Mouse (Mus musculus) midbrain, embryonic 16.5 days (tissue): ENCODE measurements at regions not wholly inside any gene's neighbourhood (a gene's known extent, or its start where the extent isn't known, plus 50 kb on each side); places are given as distances from the start of the nearest gene placed in this dataset.

Source experiments
- ATAC-seq: fragments of 200-750 bp; cut with Nextera tagmentation; 2 replicates; pipeline ENCODE4 v1.8.0; 2017; ENCODE audit warnings: moderate TSS enrichment
- H3K27ac ChIP-seq: fragments of 300-500 bp; sonication (generic); 2 replicates; pipeline ENCODE4 v1.5.1; 2014; ENCODE audit warnings: mild to moderate bottlenecking, low read length, mixed read lengths
- H3K27me3 ChIP-seq: fragments of 300-500 bp; sonication (generic); 2 replicates; pipeline ENCODE4 v1.6.1; 2014; ENCODE audit warnings: low read depth, low read length, mixed read lengths; ENCODE audit not compliant: control insufficient read depth, insufficient read depth
- H3K36me3 ChIP-seq: fragments of 300-500 bp; sonication (generic); 2 replicates; pipeline ENCODE4 v1.6.1; 2014; ENCODE audit warnings: mild to moderate bottlenecking, low read length, moderate library complexity, mixed read lengths; ENCODE audit not compliant: control insufficient read depth, insufficient read depth
- H3K4me1 ChIP-seq: fragments of 300-500 bp; sonication (generic); 2 replicates; pipeline ENCODE4 v1.6.1; 2014; ENCODE audit warnings: mild to moderate bottlenecking, low read length, mixed read lengths; ENCODE audit not compliant: control insufficient read depth, insufficient read depth
- H3K4me2 ChIP-seq: fragments of 300-500 bp; sonication (generic); 2 replicates; pipeline ENCODE4 v1.6.1; 2014; ENCODE audit warnings: mild to moderate bottlenecking, low read length, mixed read lengths
- H3K4me3 ChIP-seq: fragments of 300-500 bp; sonication (generic); 2 replicates; pipeline ENCODE4 v1.5.1; 2014; ENCODE audit warnings: low read depth, mild to moderate bottlenecking, low read length, moderate library complexity, mixed read lengths
- H3K9ac ChIP-seq: fragments of 300-500 bp; sonication (generic); 2 replicates; pipeline ENCODE4 v1.6.1; 2014; ENCODE audit warnings: low read depth, low read length, mixed read lengths
- H3K9me3 ChIP-seq: fragments of 300-500 bp; sonication (generic); replicated peaks from 2 replicates; pipeline ENCODE4 v1.6.1; 2014; ENCODE audit warnings: mild to moderate bottlenecking, low read length, mixed read lengths; ENCODE audit not compliant: control insufficient read depth, poor library complexity, severe bottlenecking
- WGBS: fragments of 180-500 bp; shearing (Covaris S2); extraction: QIAGEN DNeasy Blood & Tissue Kit; methylation state at CpG from one replicate; pipeline ENCODE4 v1.1.7; 2014; 5-methylcytosine and 5-hydroxymethylcytosine counted together

DNA sequence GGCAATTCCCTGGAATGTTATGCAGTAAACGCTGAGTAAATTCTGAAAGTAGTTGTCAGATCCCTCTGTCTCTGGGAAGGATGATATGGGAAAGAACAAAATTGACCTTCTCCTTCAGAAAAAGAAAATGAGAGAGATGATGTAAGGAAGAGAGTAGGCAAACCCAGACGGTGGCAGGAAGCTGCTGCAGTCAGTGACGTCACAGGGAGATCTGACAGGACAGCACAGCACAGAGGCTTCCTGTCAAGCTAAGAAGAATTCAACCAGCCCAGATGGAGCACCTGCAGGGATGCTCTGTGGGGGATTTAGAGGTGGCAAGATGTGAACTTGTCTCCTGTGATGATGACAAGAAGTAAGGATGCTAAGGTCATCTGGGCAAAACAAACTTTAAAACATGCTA is 107.7 kb upstream of the Cox10 start:
- 58% methylated on average over 3 of the region's 3 CpGs for WGBS
- H3K27ac ChIP-seq = no peak overlapping the region
- no peak for ATAC-seq

DNA sequence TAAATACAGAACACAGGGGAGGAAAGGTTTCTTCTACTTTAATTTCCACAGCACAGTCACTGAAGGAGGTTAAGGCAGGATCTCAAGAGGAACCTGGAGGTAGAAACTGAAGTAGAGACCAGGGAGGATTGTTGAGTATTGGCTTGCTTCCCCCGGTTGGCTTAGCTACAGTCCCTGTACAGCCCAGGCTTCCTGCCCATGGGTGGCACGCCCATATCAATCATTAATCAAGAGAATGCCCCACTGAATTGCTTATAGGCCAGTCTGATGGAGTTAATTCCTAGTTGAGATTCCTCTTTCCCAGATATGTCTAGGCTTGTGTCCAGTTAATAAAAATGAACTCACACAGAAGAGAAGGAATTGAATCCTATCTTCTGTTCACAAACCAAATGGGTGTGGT is 107.3 kb upstream of the Cox10 start:
- WGBS = 84% methylated on average over 2 of the region's 2 CpGs
- Histone ChIP-seq H3K4me1 (no peaks in the 10 kb centered on the region), H3K36me3 (no peaks in the 10 kb centered on the region), H3K4me3 (no peak overlapping the region), H3K4me2 (no peak overlapping the region), H3K9ac (no peak overlapping the region), H3K27ac (no peak overlapping the region), H3K27me3 (no peaks in the 10 kb centered on the region), H3K9me3 (no peaks in the 10 kb centered on the region)
- no peak for ATAC-seq

More for the DNA sequence above, 107.7 kb upstream of the Cox10 start:
- no peaks in the 10 kb centered on the region for H3K27me3 ChIP-seq
- H3K4me3 ChIP-seq = no peak overlapping the region
- no peak overlapping the region for H3K4me2 ChIP-seq
- H3K36me3 ChIP-seq = no peaks in the 10 kb centered on the region
- no peaks in the 10 kb centered on the region for H3K4me1 ChIP-seq
- no peak overlapping the region for H3K9ac ChIP-seq
- no peaks in the 10 kb centered on the region for H3K9me3 ChIP-seq

DNA sequence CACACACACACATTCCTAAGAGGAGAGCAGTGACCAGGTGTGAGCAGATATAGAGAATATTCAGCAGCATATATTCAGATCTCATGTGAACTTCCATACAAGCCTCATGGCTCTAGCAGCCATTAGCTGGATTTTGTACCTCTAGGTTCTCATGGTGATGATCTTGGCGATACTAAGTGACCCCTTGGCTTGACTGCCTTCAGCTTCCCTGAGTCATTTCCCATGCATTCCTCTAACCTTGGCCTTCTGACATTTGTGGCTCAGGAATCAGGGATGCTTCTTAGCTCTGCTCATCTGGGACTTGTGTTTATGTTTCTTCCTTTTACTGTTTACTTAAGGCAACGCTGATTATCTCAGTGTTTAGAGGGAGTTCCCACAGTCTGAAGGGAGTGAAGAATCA is 100.8 kb upstream of the Cox10 start:
- ATAC-seq = no peak

DNA sequence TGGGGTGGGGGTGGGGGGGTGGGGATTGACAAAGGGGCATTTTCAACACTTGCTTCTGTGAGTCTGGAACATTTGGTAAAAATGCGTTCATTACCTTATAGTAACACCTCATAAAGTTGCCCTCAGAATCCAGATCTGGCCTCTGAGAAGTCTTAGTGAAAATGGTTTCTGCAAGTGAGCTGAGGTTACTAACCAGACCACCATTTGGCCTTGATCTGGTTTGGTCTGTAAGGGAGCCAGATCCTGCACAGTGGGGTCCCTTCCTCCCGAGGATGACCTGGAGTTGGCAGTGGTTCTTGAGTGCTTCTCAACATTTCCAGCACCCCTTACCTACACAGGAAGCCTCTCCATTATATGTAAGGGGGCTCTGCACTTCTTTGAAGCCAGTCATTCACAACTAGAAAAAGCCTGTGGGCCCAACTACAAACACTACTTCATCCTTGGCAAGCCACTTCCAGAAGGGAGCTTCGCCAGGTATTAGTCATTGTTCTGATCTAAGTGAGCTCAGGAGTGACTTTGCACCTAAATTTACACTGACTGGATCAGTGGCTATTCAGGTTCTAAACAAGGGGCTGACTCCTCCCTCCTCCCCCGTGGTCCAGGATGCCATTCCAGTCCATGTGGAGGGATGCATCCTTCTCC is 94.3 kb upstream of the Cox10 start:
- Histone ChIP-seq H3K9ac (no peak overlapping the region), H3K9me3 (no peaks in the 10 kb centered on the region), H3K27me3 (no peaks in the 10 kb centered on the region), H3K27ac (no peak overlapping the region), H3K4me1 (no peaks in the 10 kb centered on the region), H3K4me3 (no peak overlapping the region), H3K4me2 (no peak overlapping the region), H3K36me3 (no peaks in the 10 kb centered on the region)
- 75% methylated on average over 4 of the region's 4 CpGs for WGBS
- ATAC-seq = no peak

More for the DNA sequence above, 100.8 kb upstream of the Cox10 start:
- 88% methylated on average over 2 of the region's 2 CpGs for WGBS
- H3K4me1 ChIP-seq = no peaks in the 10 kb centered on the region
- no peaks in the 10 kb centered on the region for H3K36me3 ChIP-seq
- no peak overlapping the region for H3K4me2 ChIP-seq
- no peaks in the 10 kb centered on the region for H3K9me3 ChIP-seq
- no peaks in the 10 kb centered on the region for H3K27me3 ChIP-seq
- H3K9ac ChIP-seq = no peak overlapping the region
- no peak overlapping the region for H3K4me3 ChIP-seq
- no peak overlapping the region for H3K27ac ChIP-seq

DNA sequence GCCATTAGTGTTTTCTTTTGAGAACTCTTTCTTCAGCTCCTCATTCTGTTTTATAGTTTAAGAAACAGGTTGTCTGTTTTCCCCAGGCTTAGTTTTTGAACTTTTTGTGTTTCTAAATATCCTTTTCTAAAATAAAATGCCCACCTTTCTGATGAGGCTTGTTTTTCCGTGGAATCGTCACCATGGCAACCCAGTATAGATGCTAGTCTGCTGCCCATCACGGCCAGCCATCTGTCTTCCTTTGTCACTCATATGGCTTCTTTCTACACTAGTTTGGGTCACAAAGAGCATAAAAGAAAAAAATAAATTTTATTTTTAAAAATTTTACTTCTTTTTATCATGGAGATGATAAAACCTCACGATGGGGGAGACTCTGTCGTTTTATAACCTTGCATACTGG is 93.7 kb upstream of the Cox10 start:
- Histone ChIP-seq H3K9ac (no peak overlapping the region), H3K4me1 (no peaks in the 10 kb centered on the region), H3K27me3 (no peaks in the 10 kb centered on the region), H3K27ac (no peak overlapping the region), H3K4me2 (no peak overlapping the region), H3K4me3 (no peak overlapping the region), H3K36me3 (no peaks in the 10 kb centered on the region), H3K9me3 (no peaks in the 10 kb centered on the region)
- no peak for ATAC-seq
- WGBS = 56% methylated on average over 5 of the region's 5 CpGs

DNA sequence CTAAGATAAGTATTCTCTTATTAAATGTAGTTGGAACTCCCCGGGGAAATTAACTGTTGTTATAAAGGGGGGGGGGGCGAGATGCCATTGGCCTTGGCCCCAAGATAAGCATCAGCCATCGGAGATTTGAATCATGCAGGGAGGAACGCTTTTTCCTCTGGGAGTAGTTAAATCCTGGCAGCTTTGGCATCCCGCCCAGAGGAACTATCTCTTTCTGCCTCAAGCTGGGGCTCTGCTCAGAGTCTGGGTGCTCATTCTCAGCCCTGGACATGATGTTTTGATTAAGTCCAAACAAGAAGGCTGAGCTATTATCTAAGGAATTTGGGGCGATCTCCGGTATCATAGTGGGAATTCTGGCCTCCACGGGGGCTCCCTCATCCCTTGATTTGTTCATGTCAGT is 89.4 kb upstream of the Cox10 start:
- no peak overlapping the region for H3K27ac ChIP-seq
- 57% methylated on average over 8 of the region's 8 CpGs for WGBS
- no peaks in the 10 kb centered on the region for H3K27me3 ChIP-seq
- no peaks in the 10 kb centered on the region for H3K9me3 ChIP-seq
- no peaks in the 10 kb centered on the region for H3K4me1 ChIP-seq
- ATAC-seq = no peak
- H3K4me3 ChIP-seq = no peak overlapping the region
- no peaks in the 10 kb centered on the region for H3K36me3 ChIP-seq
- H3K9ac ChIP-seq = no peak overlapping the region
- no peak overlapping the region for H3K4me2 ChIP-seq

DNA sequence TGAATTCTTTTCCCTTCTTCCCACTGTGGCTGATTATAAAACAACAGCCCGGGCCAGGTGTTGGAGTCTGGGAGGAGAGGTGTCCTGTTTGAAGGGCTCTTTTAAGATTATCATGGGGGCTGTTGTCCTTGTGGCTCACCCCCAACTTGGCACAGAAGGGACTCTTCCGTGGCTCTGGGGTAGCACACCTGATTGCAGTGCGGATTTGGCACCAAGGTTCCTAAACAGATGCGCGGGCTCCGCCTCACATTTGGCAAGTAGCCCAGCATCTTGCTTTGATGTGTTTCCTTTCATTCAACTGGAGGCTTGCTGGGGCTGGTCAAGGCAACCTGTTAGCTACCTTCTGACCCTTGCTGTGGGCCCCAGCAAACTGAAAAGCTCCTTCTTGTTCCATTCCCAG is 85.5 kb upstream of the Cox10 start:
- Histone ChIP-seq H3K27ac (no peak overlapping the region), H3K36me3 (no peaks in the 10 kb centered on the region), H3K4me1 (no peaks in the 10 kb centered on the region), H3K4me2 (no peak overlapping the region), H3K9ac (no peak overlapping the region), H3K9me3 (no peaks in the 10 kb centered on the region), H3K27me3 (no peaks in the 10 kb centered on the region), H3K4me3 (no peak overlapping the region)
- no peak for ATAC-seq
- WGBS = 61% methylated on average over 6 of the region's 6 CpGs

DNA sequence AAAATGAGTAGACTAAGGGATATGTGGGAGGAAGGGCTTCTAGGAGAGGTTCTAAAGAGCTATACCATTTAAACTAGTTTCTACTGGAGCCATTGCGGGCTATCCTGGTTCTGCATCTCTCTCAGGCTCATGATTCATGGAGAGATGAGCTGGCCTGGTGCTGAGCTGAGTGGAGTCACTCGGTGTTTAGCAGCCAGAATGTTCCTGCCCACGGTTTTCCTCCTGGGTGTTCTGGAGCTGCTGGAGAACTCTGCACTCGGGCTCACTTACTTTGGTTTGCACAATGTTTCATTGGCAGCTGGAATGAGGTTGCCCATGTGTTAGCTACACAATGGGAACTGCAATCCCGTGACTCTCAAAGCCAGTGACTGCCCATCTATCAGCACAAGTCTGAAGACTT is 79.0 kb upstream of the Cox10 start:
- ATAC-seq = no peak

DNA sequence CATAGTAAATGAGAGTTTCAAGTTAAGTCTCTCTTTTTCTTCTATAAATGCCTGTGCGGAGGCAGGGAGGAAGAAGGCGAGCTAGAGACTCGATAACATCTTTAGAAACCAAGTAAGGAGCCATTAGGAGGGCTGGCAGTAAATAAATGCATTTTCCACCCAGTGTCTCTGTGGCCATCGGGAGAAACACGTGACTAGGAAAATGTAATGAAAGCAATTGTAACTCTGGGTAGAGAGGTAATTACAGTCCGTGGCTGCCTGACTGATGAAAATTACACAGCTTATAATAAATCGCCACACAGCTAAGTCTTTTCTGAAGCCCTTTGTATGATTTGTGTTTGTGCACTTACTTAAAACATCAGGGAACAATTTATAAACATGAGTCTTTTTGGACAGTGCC is 77.4 kb upstream of the Cox10 start:
- Histone ChIP-seq H3K4me2 (no peak overlapping the region), H3K9me3 (no peaks in the 10 kb centered on the region), H3K4me1 (no peaks in the 10 kb centered on the region), H3K9ac (no peak overlapping the region), H3K27me3 (no peaks in the 10 kb centered on the region), H3K4me3 (no peak overlapping the region), H3K27ac (no peak overlapping the region), H3K36me3 (no peaks in the 10 kb centered on the region)
- no peak for ATAC-seq
- 68% methylated on average over 7 of the region's 7 CpGs for WGBS

More for the DNA sequence above, 79.0 kb upstream of the Cox10 start:
- Histone ChIP-seq H3K36me3 (no peaks in the 10 kb centered on the region), H3K27ac (no peak overlapping the region), H3K9me3 (no peaks in the 10 kb centered on the region), H3K4me1 (no peaks in the 10 kb centered on the region), H3K27me3 (no peaks in the 10 kb centered on the region), H3K9ac (no peak overlapping the region), H3K4me3 (no peak overlapping the region), H3K4me2 (no peak overlapping the region)
- WGBS = 90% methylated on average over 5 of the region's 5 CpGs
